Mouse (Mus musculus) CH12.LX (cell line): Measurements from ENCODE around the gene Dnah17. TPM values are rescaled to one million over a fixed set of nuclear protein-coding genes. Genes with fewer than 3 reads are reported as not detected.

ENCODE experiments used
- DNase-seq: peaks from one replicate; pipeline ENCODE4 v3.0.0-alpha.2; 2013; ENCODE audit errors: extremely low read depth
- H3K27ac ChIP-seq: 2 replicates; pipeline ENCODE4 v1.5.1; 2012; ENCODE audit warnings: low read depth, mild to moderate bottlenecking, control low read depth, moderate library complexity; ENCODE audit not compliant: insufficient read depth
- H3K27me3 ChIP-seq: replicated peaks from 2 replicates; pipeline ENCODE3; 2012; ENCODE audit warnings: inconsistent platforms
- H3K36me3 ChIP-seq, 2 experiments: replicated peaks in 1 of 2; 2 replicates each; pipeline versions ENCODE3 to v1.6.1; 2012; ENCODE audit warnings: inconsistent platforms in 1 of 2, low read length in 1 of 2, mild to moderate bottlenecking in 1 of 2, mixed read lengths in 1 of 2, moderate library complexity in 1 of 2; ENCODE audit not compliant: control insufficient read depth in 1 of 2, insufficient read depth in 1 of 2
- H3K4me1 ChIP-seq, 2 experiments: 2 replicates each; pipeline ENCODE4 v1.6.1; 2012; ENCODE audit warnings: inconsistent platforms in 1 of 2, moderate library complexity in 1 of 2; ENCODE audit not compliant: insufficient read depth in 2 of 2, control insufficient read depth in 1 of 2
- H3K4me2 ChIP-seq: 2 replicates; pipeline ENCODE4 v1.6.1; 2012; ENCODE audit warnings: low read depth, mild to moderate bottlenecking, control low read depth; ENCODE audit not compliant: poor library complexity, insufficient read depth, severe bottlenecking
- H3K4me3 ChIP-seq, 3 experiments: fragments of 150-350 bp in 1 of 3; sonication (generic) in 1 of 3; replicated peaks in 1 of 3; 2 replicates each; pipeline versions ENCODE3 to v1.5.1; 2011 to 2012; ENCODE audit warnings: low read depth in 2 of 3, low read length in 2 of 3, mild to moderate bottlenecking in 2 of 3, moderate library complexity in 2 of 3, control low read depth in 1 of 3, improper control_type of control experiment in 1 of 3, inconsistent platforms in 1 of 3, mixed read lengths in 1 of 3; ENCODE audit not compliant: poor library complexity in 1 of 3
- H3K79me2 ChIP-seq: replicated peaks from 2 replicates; pipeline ENCODE4 v1.6.1; 2012; ENCODE audit warnings: mild to moderate bottlenecking, moderate library complexity; ENCODE audit not compliant: control insufficient read depth, poor library complexity, insufficient read depth, severe bottlenecking; ENCODE audit errors: extremely low read depth
- H3K9ac ChIP-seq: 2 replicates; pipeline ENCODE4 v1.6.1; 2012; ENCODE audit warnings: low read depth, mild to moderate bottlenecking, control low read depth, moderate library complexity; ENCODE audit not compliant: insufficient read depth
- H3K9me3 ChIP-seq: replicated peaks from 2 replicates; pipeline ENCODE3; 2012; ENCODE audit warnings: low read length, inconsistent platforms, mixed read lengths
- CHD2 ChIP-seq: IDR thresholded peaks from 2 replicates; pipeline ENCODE4 v1.6.1; 2011; ENCODE audit warnings: low read length, improper control_type of control experiment
- E2F4 ChIP-seq: IDR thresholded peaks from 2 replicates; pipeline ENCODE4 v1.6.1; 2011; ENCODE audit warnings: low read depth, low read length, improper control_type of control experiment; ENCODE audit not compliant: insufficient replicate concordance
- ELF1 ChIP-seq: IDR thresholded peaks from 2 replicates; pipeline ENCODE4 v1.6.1; 2014; ENCODE audit warnings: low read depth, mild to moderate bottlenecking, inconsistent platforms, low read length, improper control_type of control experiment
- JUND ChIP-seq: conservative IDR thresholded peaks from 2 replicates; pipeline ENCODE4 v1.6.1; 2011; ENCODE audit warnings: low read depth, low read length, improper control_type of control experiment
- KAT2A ChIP-seq: IDR thresholded peaks from 2 replicates; pipeline ENCODE4 v1.6.1; 2012; ENCODE audit warnings: low read length, improper control_type of control experiment, inconsistent platforms; ENCODE audit not compliant: insufficient replicate concordance
- MAZ ChIP-seq: IDR thresholded peaks from 2 replicates; pipeline ENCODE4 v1.6.1; 2012; ENCODE audit warnings: low read depth, mild to moderate bottlenecking, inconsistent platforms, low read length, improper control_type of control experiment, moderate library complexity
- MXI1 ChIP-seq: IDR thresholded peaks from 2 replicates; pipeline ENCODE4 v1.6.1; 2011; ENCODE audit warnings: mild to moderate bottlenecking, low read depth, low read length, improper control_type of control experiment
- NELFE ChIP-seq: IDR thresholded peaks from 2 replicates; pipeline ENCODE4 v1.6.1; 2011; ENCODE audit warnings: low read depth, low read length, improper control_type of control experiment
- RAD21 ChIP-seq: IDR thresholded peaks from 2 replicates; pipeline ENCODE4 v1.6.1; 2011; ENCODE audit warnings: low read depth, mild to moderate bottlenecking, low read length, improper control_type of control experiment, moderate library complexity
- SIN3A ChIP-seq: IDR thresholded peaks from 2 replicates; pipeline ENCODE4 v1.6.1; 2012; ENCODE audit warnings: low read length, improper control_type of control experiment, inconsistent platforms
- TBP ChIP-seq: conservative IDR thresholded peaks from 2 replicates; pipeline ENCODE4 v1.6.1; 2011; ENCODE audit warnings: low read depth, low read length, improper control_type of control experiment
- USF2 ChIP-seq: conservative IDR thresholded peaks from 2 replicates; pipeline ENCODE4 v1.6.1; 2011; ENCODE audit warnings: low read depth, low read length, improper control_type of control experiment
- ZC3H11A ChIP-seq: IDR thresholded peaks from 2 replicates; pipeline ENCODE4 v1.6.1; 2012; ENCODE audit warnings: low read depth, mild to moderate bottlenecking, inconsistent platforms, low read length, improper control_type of control experiment
- dilution Hi-C: fragments of 300-500 bp; cut with MboI; formaldehyde crosslinking; loops from 2 replicates; pipeline ENCODE4 v1.14.3; 2020; ENCODE audit warnings: low sequenced_read_pairs; ENCODE audit not compliant: extremely low pct_unique_long_range_greater_than_20kb, extremely low pct_ligation_motif_present
- in situ Hi-C: fragments of 300-500 bp; cut with MboI; formaldehyde crosslinking; loops from 3 replicates; pipeline ENCODE4 v1.14.3; 2019; ENCODE audit warnings: low sequenced_read_pairs, low pct_ligation_motif_present, low pct_unique_long_range_greater_than_20kb, mixed read lengths
- polyA plus RNA-seq: library from polyadenylated mRNA; unstranded; fragments of >175 nt; gene quantifications from 2 replicates; pipeline ENCODE4 v1.2.1, GENCODE M21; 2012; ENCODE audit warnings: low read depth; ENCODE audit not compliant: insufficient read length
- total RNA-seq, 2 experiments: library from RNA; depleted of rRNA; stranded (reverse); fragments of 300-350 nt in 1 of 2; fragments of >200 nt in 1 of 2; gene quantifications; 2 replicates each; pipeline ENCODE4 v1.2.3; 2012 to 2014

Gene Dnah17
- total and polyA plus RNA-seq, 3 experiments = 0.08 to 0.23 TPM; not detected in 1

DNA sequence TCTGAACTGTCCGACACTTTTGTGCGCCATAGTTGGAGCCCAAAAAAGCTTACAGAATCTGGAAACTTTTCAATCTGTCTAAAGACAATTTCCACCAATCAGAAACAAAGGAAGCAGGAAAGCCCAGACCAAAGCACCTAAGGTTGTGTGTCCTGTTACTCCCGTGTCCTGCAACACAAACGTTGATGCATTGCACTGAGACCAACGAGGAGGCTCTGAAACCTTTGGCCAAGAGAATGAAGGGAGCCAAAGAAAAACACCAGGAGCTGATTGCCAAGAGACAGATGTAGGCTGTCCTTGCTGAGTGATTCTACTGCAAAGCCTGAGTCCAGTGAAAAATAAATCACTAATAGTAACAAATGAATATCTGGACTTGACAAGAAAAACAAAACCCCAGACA lies 156.9 kb downstream of the Dnah17 start:
- H3K79me2 ChIP-seq = no peaks in the 10 kb centered on the region

DNA sequence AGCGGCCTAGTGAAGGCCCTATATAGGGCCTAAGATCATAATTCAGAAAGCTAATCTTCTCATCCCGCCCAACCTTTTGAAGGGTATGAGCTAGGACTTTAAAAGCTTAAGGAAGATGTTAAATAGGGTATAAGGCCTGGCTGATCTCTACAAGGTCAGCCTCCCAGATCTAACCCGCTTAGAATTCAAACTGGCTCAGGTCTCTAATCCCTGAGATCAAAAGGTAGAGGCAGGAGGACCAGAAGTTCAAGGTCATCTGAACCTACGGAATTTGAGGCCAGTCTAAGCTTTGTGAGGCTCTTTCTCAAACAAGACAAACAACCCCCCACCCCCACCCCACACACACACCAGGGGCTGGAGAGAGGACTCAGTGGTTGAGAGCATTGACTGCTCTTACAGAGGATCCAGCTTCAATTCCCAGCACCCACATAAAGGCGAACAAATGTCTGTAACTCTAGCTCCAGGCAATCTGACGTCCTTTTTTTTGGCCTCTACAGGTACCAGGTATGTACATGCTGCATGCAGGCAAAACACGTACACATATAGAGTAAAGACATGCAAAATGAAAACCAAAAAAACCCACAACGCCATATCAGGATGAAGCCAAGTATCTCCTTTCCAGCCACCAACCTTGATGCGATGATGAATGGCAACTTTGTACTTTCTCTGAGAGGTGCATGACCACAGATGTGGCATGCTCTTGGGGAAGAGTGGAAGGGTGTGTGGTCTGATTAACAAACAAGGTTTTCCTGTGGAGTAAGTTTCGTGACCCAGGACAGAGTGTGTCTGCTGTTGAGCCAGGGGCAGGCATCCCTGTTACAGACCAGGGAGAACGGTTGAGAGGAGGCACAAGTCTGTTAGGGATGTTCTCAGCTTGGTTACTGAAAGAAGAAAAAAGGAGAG lies 157.5 kb downstream of the Dnah17 start:
- Histone ChIP-seq H3K36me3 (peaks cover 2% of the 10 kb centered on the region in 2 experiments), H3K4me1 (peaks cover 31 to 74% of the 10 kb centered on the region in 2 experiments), H3K79me2 (no peaks in the 10 kb centered on the region), H3K27ac (no peak overlapping the region), H3K9me3 (peaks cover 9% of the 10 kb centered on the region), H3K4me2 (no peak overlapping the region), H3K9ac (no peak overlapping the region), H3K4me3 (no peak overlapping the region), H3K27me3 (peaks cover 59% of the 10 kb centered on the region)
- in situ Hi-C loops = no loop called here
- no peak for TF ChIP-seq ZC3H11A
- no peak for TF ChIP-seq JUND
- TF ChIP-seq SIN3A = no peak
- TF ChIP-seq TBP = no peak
- TF ChIP-seq RAD21 = no peak
- TF ChIP-seq KAT2A = no peak
- no peak for TF ChIP-seq ELF1
- no peak for TF ChIP-seq MAZ
- no peak for TF ChIP-seq MXI1
- no peak for TF ChIP-seq CHD2
- TF ChIP-seq NELFE = no peak
- TF ChIP-seq E2F4 = no peak
- TF ChIP-seq USF2 = no peak
- DNase-seq = no peak
- dilution Hi-C loops = no loop called here

More for the DNA sequence above, 156.9 kb downstream of the Dnah17 start:
- no peak overlapping the region for H3K9ac ChIP-seq
- no peak overlapping the region for H3K4me3 ChIP-seq
- TF ChIP-seq KAT2A = no peak
- no peak for DNase-seq
- dilution Hi-C loops = no loop called here
- H3K27ac ChIP-seq = no peak overlapping the region
- H3K27me3 ChIP-seq = peaks cover 58% of the 10 kb centered on the region
- in situ Hi-C loops = no loop called here
- peaks cover 31 to 79% of the 10 kb centered on the region in 2 experiments for H3K4me1 ChIP-seq
- H3K9me3 ChIP-seq = peaks cover 2% of the 10 kb centered on the region
- H3K36me3 ChIP-seq = no peaks in the 10 kb centered on the region
- H3K4me2 ChIP-seq = no peak overlapping the region

Other genes starting within 250 kb of the Dnah17 start
- gene Socs3, start 160.6 kb downstream of the Dnah17 start, total RNA-seq (2012; rRNA removed) = 2.5 and 4.7 TPM in 2 replicates
- 1.1 and 1.2 TPM in 2 replicates for gene Socs3, start 160.6 kb downstream of the Dnah17 start, total RNA-seq (2014; rRNA removed)
- gene Socs3, start 160.6 kb downstream of the Dnah17 start, polyA plus RNA-seq = 0.83 and 1.1 TPM in 2 replicates
- 60.5 and 64.5 TPM in 2 replicates for gene Pgs1, start 144.3 kb downstream of the Dnah17 start, total RNA-seq (2012; rRNA removed)
- gene Pgs1, start 144.3 kb downstream of the Dnah17 start, total RNA-seq (2014; rRNA removed) = 38.1 and 39.8 TPM in 2 replicates
- gene Pgs1, start 144.3 kb downstream of the Dnah17 start, polyA plus RNA-seq = 50.4 and 50.8 TPM in 2 replicates
- gene Cyth1, start 118.0 kb upstream of the Dnah17 start, total RNA-seq (2012; rRNA removed) = 47.8 and 49.7 TPM in 2 replicates
- 108 and 122 TPM in 2 replicates for gene Cyth1, start 118.0 kb upstream of the Dnah17 start, total RNA-seq (2014; rRNA removed)
- gene Cyth1, start 118.0 kb upstream of the Dnah17 start, polyA plus RNA-seq = 79.7 and 127 TPM in 2 replicates
- gene Usp36, start 159.6 kb upstream of the Dnah17 start, total RNA-seq (2012; rRNA removed) = 19.5 and 25.5 TPM in 2 replicates
- gene Usp36, start 159.6 kb upstream of the Dnah17 start, total RNA-seq (2014; rRNA removed) = 9.8 and 10.7 TPM in 2 replicates
- 38.7 and 42.6 TPM in 2 replicates for gene Usp36, start 159.6 kb upstream of the Dnah17 start, polyA plus RNA-seq
- gene Cep295nl, start 211.9 kb upstream of the Dnah17 start, total RNA-seq (2012; rRNA removed) = not detected in 2 replicates
- not detected in 2 replicates for gene Cep295nl, start 211.9 kb upstream of the Dnah17 start, total RNA-seq (2014; rRNA removed)
- not detected in 2 replicates for gene Cep295nl, start 211.9 kb upstream of the Dnah17 start, polyA plus RNA-seq
- 0.34 and 0.38 TPM in 2 replicates for gene Timp2, start 225.1 kb upstream of the Dnah17 start, total RNA-seq (2012; rRNA removed)
- 0.12 TPM in 1 of 2 replicates, not detected in the other for gene Timp2, start 225.1 kb upstream of the Dnah17 start, total RNA-seq (2014; rRNA removed)
- 0.57 TPM in 1 of 2 replicates, not detected in the other for gene Timp2, start 225.1 kb upstream of the Dnah17 start, polyA plus RNA-seq